Mouse (Mus musculus) stomach, adult 2 months (tissue): ENCODE data around the gene Trem2. TPM values are rescaled to one million over a fixed set of nuclear protein-coding genes. Genes with fewer than 3 reads are reported as not detected.

Experiments
- polyA plus RNA-seq: library from polyadenylated mRNA; depleted of rRNA; stranded (reverse); fragments of >200 nt; gene quantifications from 2 replicates; pipeline ENCODE4 v1.2.3, GENCODE M21; 2012; rRNA removed

The Trem2 gene
- 3.2 and 4.6 TPM in 2 replicates for polyA plus RNA-seq

DNA sequence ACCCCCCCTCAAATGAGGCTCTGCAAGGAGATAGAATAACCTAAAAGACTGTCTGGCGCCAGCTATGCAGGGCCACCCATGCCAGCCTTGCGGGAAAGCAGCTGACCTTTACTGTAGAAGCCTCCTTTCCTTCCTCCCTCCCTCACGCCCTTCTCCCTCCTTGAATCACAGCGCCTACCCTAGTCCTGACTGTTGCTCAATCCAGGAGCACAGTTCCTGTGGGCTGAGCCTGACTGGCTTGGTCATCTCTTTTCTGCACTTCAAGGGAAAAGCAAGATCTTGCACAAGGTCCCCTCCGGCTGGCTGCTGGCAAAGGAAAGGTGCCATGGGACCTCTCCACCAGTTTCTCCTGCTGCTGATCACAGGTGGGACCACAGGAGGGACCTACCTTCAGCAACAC, at the start of gene Trem2:
Gene Trem2, plus strand, starts transcription at position 171 of the 400 bp plus-strand sequence.

DNA sequence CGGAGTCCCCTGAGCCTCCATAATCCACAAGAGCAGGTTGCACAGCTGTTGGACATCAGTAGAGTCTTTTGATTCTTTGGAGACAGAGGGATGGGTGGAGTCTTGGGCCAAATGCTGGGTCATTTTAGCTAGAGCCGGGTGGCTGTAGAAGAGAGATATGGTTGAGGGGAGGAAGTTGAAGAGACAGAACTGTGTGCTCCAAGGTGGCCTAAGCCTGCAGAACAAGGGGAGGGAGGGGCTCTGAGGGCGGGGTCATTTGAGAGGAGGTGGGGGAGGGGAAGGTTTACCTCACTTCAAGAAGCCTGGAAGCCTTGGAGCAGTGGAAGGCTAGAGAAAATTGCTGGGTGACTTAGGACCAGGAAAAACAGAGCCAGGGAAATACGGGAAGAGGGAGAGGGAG, 47.0 kb upstream of the Trem2 start, which contains the start of gene Treml2:
Gene Treml2, plus strand, starts transcription at position 296 of the 400 bp plus-strand sequence.

DNA sequence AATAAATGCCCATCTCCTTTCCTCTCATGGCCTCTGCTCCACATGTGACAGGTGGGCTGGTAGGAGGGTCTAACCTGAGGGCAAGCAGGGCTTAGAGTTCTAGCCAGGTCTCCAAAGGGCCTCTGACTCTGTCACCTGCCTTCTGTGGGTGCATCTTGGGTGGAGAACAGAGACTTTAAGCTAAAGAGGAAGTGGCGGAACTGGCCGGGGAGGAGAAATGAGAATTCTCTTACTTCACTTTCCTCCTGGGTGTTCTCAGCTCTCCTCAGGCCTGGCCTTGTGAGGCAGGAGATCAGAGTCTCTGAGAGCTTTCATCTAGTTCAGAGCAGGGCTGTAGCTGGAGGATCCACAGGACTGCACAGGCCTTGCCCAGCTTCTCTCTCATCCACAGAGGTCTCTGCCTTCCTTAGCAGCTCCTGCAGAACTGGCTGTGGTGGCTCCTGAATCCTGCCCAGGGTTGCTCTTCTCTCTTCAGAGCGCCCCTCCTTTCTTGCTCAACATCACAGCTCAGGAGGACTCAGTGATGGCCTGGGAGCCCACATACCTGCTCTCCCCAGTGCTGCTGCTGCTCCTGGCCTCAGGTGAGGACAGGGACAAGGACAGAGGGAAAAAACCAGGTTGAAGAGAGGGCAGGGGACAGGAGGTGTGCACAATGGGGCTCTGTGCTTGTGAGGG, 30.2 kb upstream of the Trem2 start, which contains the start of gene B430306N03Rik:
Gene B430306N03Rik, plus strand, starts transcription at position 237 of the 675 bp plus-strand sequence.

DNA sequence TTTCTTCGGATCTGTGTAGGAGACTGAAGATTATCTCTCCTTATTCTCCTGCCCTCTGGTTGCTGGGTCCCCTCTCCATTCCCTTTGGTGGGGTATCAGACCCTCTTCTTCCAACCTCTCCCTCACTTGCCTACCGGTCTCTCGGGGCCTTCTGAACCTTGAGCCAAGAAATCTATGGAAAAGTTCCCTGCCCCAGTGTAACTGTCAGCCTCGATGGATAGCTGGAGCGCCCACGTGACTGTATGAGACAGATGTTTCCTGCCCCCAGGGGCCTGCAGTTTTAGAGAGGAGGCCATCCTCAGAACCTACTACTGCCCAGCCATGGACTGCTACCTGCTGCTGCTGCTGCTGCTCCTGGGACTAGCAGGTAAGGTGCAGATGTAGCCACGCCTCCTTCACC, 13.4 kb downstream of the Trem2 start, which contains the start of gene Treml1:
Gene Treml1, plus strand, starts transcription at position 301 of the 400 bp plus-strand sequence.

Other genes with a start within 250 kb of the Trem2 start
- gene 9830107B12Rik, start 200.1 kb upstream of the Trem2 start, polyA plus RNA-seq: 0.05 and 0.17 TPM in 2 replicates
- 0.12 and 0.17 TPM in 2 replicates for gene A530064D06Rik, start 179.1 kb upstream of the Trem2 start, polyA plus RNA-seq
- 0.02 TPM in 1 of 2 replicates, not detected in the other for gene Trem1, start 113.6 kb upstream of the Trem2 start, polyA plus RNA-seq
- not detected in 2 replicates for gene Trem3, start 98.6 kb upstream of the Trem2 start, polyA plus RNA-seq
- 0.14 and 0.19 TPM in 2 replicates for gene Treml4, start 82.1 kb upstream of the Trem2 start, polyA plus RNA-seq
- gene Treml2, start 46.9 kb upstream of the Trem2 start, polyA plus RNA-seq: 0.24 and 0.62 TPM in 2 replicates
- 0.15 and 0.45 TPM in 2 replicates for gene B430306N03Rik, start 30.3 kb upstream of the Trem2 start, polyA plus RNA-seq
- 0.14 TPM in 1 of 2 replicates, not detected in the other for gene Treml1, start 13.5 kb downstream of the Trem2 start, polyA plus RNA-seq
- gene Nfya, start 63.5 kb downstream of the Trem2 start, polyA plus RNA-seq: 14.8 and 17.1 TPM in 2 replicates
- 1.4 and 3.0 TPM in 2 replicates for gene Oard1, start 63.6 kb downstream of the Trem2 start, polyA plus RNA-seq
- 7.5 and 13.3 TPM in 2 replicates for gene Apobec2, start 86.5 kb downstream of the Trem2 start, polyA plus RNA-seq
- 0.45 and 0.61 TPM in 2 replicates for gene Tspo2, start 105.1 kb downstream of the Trem2 start, polyA plus RNA-seq
- 2.3 and 3.6 TPM in 2 replicates for gene Unc5cl, start 108.5 kb downstream of the Trem2 start, polyA plus RNA-seq